Mouse (Mus musculus): ENCODE measurements around the gene Brms1.

Gene Brms1

DNA sequence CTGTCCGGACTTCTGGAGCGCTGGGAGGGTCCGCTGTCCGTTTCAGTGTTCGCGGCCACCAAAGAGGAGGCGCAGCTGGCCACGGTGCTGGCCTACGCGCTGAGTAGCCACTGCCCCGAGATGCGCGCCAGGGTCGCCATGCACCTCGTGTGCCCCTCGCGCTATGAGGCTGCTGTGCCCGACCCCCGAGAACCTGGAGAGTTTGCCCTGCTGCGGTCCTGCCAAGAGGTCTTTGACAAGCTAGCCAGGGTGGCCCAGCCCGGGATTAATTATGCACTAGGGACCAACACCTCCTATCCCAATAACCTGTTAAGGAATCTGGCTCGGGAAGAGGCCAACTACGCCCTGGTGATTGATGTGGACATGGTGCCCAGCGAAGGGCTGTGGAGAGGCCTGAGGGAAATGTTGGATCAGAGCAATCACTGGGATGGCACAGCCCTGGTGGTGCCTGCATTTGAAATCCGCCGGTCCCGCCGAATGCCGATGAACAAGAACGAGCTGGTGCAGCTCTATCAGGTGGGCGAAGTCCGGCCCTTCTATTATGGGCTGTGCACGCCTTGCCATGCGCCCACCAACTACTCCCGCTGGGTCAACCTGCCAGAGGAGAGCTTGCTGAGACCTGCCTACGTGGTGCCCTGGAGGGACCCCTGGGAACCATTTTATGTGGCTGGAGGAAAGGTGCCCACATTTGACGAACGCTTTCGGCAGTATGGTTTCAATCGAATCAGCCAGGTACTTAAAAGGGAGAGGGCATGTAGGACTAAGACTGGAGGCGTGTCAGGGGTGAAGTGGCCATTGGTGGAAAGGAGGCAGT, 1.6 kb upstream of the Brms1 start:
- DNase-seq: no peak

DNA sequence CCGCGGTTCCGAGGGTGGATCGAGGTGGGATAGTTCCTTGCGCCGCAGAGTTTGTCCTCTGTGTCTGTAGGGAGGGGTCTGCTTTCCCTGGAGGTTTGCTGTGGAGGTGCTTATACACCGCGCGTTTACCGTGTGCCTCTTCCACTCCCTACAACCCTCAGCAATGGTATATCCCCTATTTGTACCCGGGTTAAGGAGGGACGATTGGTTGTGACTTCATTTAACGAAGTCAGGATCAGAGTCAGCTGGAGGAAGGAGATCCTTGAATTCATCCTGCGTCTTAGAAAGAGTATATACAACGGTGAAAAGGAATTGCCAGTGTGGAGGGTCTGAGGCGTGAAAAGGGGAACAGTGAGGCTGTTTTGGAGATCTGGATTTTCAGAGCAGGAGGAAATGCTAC, 434 bp downstream of the Brms1 start:
- DNase-seq: no peak

DNA sequence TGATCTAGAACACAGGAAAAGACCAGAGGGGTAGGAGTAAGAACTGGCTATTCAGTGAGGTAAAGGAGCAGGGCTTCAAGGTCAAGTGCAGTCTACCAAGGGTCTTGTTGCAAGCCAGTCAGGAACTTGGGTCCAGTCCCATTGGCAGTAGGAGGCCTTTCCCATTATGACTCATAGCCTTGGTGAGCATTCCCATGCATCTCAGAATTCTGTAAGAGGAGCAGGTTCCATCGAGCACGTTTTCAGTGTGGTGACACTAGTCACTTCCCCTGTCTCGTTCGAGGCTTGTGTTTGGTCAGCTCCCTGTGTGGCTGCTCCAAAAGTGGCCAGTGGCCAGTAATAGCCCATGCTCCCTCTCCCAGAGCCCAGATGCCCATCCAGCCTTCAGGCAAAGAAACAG, 4.4 kb downstream of the Brms1 start:
- no peak for DNase-seq

DNA sequence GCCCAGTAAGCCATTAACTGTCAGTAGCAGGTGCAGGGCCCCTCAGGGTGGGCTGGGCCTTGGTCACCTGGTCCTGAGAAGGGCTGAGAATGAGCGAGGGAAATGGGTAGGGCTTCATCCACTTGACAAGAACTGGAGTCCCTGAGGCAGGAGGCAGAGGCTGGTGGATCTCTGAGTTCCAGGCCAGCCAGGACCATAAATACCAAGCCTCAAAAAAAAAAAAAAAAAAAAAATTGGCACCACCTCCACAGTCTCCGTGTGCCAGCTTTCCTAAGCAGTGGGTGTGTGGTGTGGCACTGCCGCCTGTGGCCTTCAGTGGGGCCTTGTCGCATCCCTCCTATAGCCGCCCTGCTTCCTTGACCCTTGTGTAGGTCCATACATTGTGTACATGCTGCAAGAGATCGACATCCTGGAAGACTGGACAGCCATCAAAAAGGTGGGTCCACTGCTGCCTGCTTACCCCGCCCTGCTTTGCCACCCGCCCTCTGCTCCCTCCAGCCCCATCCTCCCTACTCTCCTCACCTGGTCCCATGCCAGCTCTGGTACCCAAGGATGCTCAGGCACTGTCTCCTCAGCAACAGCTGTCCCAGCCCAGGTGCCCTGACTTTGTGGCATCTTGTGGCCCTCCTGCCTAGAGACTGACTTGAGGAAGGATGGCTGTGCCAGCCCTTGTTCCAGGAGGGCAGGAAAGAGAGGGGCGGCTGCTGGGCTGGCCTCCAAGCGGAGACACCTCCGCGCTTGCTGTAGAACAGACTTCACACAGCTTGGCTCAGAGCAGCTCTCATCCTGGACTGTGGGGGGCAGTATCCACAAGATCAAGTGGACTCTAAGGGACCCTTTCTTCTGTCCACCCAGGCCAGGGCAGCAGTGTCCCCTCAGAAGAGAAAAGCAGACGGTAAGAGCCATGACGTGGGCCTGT, 7.2 kb downstream of the Brms1 start:
- peak; percentile 27 for DNase-seq

GRCm38 (mm10) chr19:5049325-5049724, 8.2 kb downstream of the Brms1 start:
- no peak for DNase-seq

DNA sequence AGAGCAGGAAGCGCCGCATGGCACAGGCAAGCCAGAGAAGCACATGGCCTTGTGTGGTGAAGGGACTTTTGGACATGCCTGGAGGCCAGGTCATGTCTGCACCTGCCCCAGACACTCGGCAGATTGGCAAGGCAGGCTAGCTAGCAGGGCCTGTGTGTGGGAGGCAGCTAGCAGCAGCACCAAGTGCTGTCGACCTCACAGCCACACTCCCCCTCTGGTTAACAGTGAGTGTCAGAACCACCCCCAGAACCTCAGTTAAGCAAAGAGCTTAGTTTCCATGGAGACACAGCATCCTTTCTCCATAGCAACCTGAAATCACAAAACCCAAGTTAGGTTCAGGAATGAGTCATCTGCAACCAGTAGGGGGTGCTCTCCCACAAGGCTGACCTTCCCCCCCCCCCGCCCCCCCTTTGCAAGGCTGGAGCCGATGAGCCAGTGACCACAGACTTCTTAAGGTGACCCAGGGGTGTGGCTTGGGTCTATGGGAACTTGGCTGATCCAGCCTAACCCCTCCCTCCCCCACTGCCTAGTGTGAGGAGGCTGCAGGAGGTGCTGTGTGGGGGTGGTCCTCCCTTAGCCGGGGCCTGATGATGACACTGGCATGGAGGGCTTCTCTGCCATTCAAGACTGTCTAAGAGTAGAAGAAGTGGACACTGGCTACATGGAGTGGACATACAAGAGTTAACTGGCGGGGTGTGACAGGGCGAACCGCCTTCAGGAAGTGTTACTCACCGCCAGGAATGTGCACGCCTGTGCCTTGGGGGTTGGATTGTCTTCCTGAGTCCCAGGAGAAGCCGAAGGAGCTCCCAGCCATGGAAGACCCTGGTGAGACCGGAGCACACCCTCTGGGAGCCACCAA, 9.1 kb downstream of the Brms1 start, which contains the start of gene Rin1:
Gene Rin1 (plus strand): TSS at position 435 of the 859 bp plus-strand sequence.
- DNase-seq: peak; percentile 41

GRCm38 (mm10) chr19:5051031-5051430, 9.9 kb downstream of the Brms1 start:
- peak; percentile 42 for DNase-seq

GRCm38 (mm10) chr19:5051515-5051914, 10.4 kb downstream of the Brms1 start:
- no peak for DNase-seq

DNA sequence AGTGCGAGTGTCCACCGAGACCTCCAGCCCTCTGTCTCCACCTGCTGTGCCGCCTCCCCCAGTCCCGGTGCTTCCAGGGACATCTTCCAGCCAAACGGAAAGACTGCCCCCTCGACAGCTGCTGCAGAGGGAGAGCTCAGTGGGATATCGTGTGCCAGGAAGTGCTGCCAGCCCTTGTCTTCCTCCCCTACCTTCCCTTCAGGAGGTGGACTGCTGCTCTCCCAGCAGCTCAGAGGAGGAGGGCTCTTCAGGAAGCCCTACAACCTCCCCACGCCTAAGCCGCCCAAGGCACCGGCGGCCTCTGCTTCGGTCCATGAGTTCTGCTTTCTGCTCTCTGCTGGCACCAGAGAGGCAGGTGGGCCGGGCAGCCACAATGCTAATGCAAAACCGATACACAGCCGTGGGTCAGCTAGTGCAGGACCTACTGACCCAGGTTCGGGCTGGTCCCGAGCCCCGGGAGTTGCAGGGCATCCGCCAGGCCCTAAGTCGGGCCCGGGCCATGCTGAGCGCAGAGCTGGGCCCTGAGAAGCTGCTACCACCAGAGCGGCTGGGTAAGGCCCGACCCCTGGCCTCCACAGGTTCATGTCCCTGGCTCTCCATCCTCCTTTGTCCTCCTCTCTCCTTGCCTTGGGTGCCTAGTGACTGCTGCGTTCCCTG, 11.1 kb downstream of the Brms1 start:
- DNase-seq: peak; percentile 59

DNA sequence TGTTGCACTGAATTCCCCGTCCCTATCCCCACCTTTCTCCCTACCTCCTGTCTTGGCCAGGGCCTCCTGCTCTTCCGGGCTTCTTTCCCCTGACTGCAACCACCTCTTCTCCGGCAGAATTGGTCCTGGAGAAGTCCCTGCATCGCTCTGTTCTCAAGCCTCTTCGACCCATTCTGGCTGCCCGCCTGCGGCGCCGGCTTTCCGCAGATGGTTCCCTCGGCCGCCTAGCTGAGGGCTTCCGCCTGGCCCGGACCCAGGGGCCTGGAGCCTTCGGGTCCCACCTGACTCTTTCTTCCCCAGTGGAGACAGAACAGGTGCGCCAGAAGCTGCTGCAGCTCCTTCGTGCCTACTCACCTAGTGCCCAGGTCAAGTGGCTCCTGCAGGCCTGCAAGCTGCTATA, 11.7 kb downstream of the Brms1 start:
- peak; percentile 69 for DNase-seq

DNA sequence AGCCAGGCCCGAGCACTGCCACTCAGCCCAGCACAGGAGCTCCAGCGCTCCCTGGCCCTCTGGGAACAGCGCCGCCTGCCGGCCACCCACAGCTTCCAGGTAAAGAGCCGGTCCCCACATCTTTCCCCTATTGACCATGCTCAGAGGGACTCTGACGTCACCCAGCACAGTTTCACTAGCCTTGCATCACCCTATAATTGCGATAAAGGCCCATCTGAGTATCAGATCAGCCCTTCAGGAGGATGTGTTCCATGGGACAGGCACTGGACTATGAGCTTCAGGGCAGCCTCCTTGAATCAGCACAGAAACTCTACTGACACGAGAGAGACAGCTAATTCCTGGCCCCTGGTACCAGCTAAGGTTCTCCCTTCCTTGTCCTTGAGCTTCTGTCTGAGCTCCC, 12.8 kb downstream of the Brms1 start:
- peak; percentile 71 for DNase-seq

GRCm38 (mm10) chr19:5056251-5056650, 15.1 kb downstream of the Brms1 start:
- peak; percentile 35 for DNase-seq

DNA sequence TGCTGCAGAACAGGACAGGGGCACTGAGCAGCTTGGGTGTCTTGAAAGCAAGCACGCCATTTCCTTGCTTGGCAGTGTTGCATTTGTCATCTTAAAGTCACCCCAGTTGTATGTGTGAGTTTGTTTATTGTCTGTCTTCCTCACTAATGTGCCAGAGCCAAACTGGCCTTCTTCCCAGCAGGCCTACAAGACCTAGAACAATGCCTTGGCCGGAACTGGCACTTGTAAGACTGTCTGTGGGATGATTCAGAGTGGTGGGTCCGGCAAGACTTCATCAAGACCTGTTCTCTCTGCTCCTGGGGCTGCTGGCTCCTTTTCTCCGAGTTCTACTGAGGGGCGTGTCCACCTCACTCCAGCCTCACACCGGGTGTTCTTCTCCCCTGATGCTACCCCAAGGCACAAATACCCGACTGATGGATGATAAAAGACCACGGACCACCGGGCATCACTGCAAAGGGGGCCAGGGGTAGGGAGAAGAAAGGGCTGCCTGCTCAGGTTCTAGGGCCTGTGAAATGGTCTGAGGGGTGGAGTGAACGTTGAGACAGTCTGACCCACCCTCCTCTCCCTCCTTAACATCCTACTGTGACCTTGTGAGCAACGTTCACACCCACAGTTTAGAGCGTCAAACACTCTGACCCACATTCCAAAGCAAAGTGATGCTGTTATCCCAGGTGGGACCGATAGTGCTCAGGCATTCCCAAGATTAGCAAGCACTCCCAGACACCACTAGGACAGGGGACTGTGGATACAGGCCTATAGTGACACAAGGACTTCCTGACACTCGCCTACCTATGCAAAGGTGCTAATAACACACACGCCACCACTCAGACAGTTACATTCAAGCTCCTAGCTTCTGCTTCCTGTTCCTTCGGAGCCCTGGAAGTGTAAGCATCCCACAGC, 17.0 kb downstream of the Brms1 start:
- no peak for DNase-seq

GRCm38 (mm10) chr19:5058801-5059771, 17.9 kb downstream of the Brms1 start:
- no peak for DNase-seq

GRCm38 (mm10) chr19:5060365-5061330, 19.5 kb downstream of the Brms1 start:
- DNase-seq: no peak

DNA sequence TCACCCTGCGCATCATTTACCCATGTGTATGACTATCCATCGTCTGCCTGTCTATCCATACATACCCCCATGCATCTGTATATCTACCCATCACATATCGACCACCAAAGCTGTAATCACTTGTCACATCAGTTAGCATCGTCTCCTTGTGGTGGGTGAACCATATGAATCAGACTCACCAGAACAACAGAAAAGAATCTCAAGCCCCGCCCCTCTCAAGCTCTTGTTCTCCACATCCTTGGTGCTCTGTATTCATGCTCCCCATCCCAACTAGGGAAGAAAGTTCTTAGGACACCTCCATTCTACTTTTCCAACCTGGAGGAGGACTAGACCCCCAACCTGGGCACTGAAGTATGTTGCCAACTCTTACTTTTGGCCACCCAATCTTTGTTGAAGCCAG, 20.9 kb downstream of the Brms1 start:
- no peak for DNase-seq

- DNase-seq: no peak
These were observed 21.3 kb downstream of the Brms1 start for GRCm38 (mm10) chr19:5062446-5062845.

- DNase-seq: no peak
These were observed 23.9 kb downstream of the Brms1 start for GRCm38 (mm10) chr19:5065104-5065503.
